Mouse (Mus musculus) spleen, adult 2 months (tissue): Measurements from ENCODE around the gene Dagla.

Source experiments
- CTCF ChIP-seq: fragments of 200-500 bp; IDR thresholded peaks from 2 replicates; pipeline ENCODE4 v1.5.1; 2011; ENCODE audit warnings: mild to moderate bottlenecking, inconsistent platforms; ENCODE audit not compliant: insufficient read depth, insufficient read length, insufficient replicate concordance; ENCODE audit errors: extremely low read depth
- POLR2A ChIP-seq: fragments of 200-500 bp; IDR thresholded peaks from 2 replicates; pipeline ENCODE4 v1.6.1; 2011; ENCODE audit warnings: low read depth, low read length, inconsistent platforms

DNA sequence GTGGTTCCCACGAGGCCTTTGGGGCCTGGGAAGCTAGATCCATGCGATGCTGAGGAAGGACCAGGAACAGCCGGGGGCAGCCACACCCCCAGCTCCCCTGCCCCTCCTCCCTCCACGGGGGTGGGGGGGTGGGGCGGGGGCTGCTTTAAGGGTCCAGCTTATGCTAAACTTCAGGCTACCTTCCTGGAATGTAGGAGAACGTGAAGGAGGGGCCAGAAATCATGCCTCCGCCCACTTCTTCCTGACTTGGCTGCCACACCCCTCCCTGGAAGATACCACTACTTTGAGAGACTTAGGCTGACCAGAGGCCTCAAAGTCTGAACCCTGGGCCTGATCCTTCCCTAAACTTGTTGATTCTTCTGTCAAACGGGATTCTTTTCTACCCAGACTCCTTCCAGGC is 82.0 kb downstream of the Dagla start:
- TF ChIP-seq POLR2A (no peak), CTCF (no peak)
